Mouse (Mus musculus) heart, adult 2 months (tissue): ENCODE measurements around the gene Elovl7.
A peak's percentile ranks its signal among the peaks of the same experiment; 100 is the strongest.

Experiments used
- CTCF ChIP-seq: fragments of 200-600 bp; IDR thresholded peaks from 2 replicates; pipeline ENCODE4 v1.8.1; 2022; ENCODE audit warnings: antibody characterized with exemption, mild to moderate bottlenecking, moderate library complexity
- POLR2A ChIP-seq: fragments of 200-500 bp; IDR thresholded peaks from 2 replicates; pipeline ENCODE4 v1.6.1; 2011; ENCODE audit warnings: mild to moderate bottlenecking, low read depth, low read length, control low read depth; ENCODE audit not compliant: insufficient read depth

- TF ChIP-seq POLR2A (no peak), CTCF (peak; percentile 83)
Measured at GRCm38 (mm10) chr13:108329693-108330092, 115.5 kb downstream of the Elovl7 start.
